Mouse (Mus musculus) bone marrow, adult 2 months (tissue): ENCODE data around the gene Sphk1.

ENCODE experiments used
- CTCF ChIP-seq: fragments of 200-500 bp; IDR thresholded peaks from 2 replicates; pipeline ENCODE4 v1.5.1; 2011; ENCODE audit warnings: low read length, control low read depth; ENCODE audit not compliant: control insufficient read depth, insufficient read depth
- POLR2A ChIP-seq: fragments of 200-500 bp; IDR thresholded peaks from 2 replicates; pipeline ENCODE4 v1.6.1; 2011; ENCODE audit warnings: low read depth, mild to moderate bottlenecking, control low read depth, low read length, borderline replicate concordance; ENCODE audit not compliant: control insufficient read depth

DNA sequence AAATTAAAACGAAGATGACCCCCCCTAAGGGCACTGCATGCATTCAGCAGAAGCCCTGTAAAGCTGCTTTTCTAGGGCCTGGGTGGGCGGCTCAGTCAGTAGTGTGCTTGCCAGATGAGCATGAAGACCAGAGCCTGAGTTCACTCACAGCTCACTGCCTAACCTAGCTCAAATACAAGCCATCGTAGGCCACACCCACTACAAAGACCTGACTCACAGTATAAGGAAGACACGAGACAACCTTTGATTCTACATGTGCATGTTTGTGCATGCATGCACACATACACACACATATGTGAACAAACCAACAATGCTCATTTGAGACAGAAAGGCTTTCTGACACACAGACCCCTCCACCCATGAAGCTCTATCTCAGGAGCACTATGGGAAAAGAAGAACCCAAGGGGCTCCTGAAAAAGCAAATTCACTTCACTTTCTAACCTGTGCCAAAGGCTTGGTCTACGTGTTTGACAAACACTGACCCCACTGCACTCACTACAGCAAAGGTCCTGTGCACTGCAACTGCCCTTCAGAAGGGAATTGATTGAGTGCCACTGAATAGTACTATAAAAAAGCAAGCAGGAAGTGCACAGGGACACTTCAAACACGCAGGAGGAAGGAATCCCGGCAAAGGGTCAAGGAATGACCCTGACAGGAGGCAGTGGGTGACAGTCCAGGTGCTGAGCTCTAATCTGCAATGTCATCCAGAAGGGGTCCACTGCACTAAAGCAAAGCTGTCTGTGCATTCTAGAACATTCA is 34.7 kb downstream of the Sphk1 start:
- TF ChIP-seq POLR2A (no peak), CTCF (no peak)
